Mouse (Mus musculus) CH12.LX (cell line): ENCODE results near the gene Lamtor4. TPM values are rescaled to one million over a fixed set of nuclear protein-coding genes. Genes with fewer than 3 reads are reported as not detected.

Experiments
- DNase-seq: peaks from one replicate; pipeline ENCODE4 v3.0.0-alpha.2; 2013; ENCODE audit errors: extremely low read depth
- H3K27ac ChIP-seq: 2 replicates; pipeline ENCODE4 v1.5.1; 2012; ENCODE audit warnings: low read depth, mild to moderate bottlenecking, control low read depth, moderate library complexity; ENCODE audit not compliant: insufficient read depth
- H3K27me3 ChIP-seq: replicated peaks from 2 replicates; pipeline ENCODE3; 2012; ENCODE audit warnings: inconsistent platforms
- H3K36me3 ChIP-seq, 2 experiments: replicated peaks in 1 of 2; 2 replicates each; pipeline versions ENCODE3 to v1.6.1; 2012; ENCODE audit warnings: inconsistent platforms in 1 of 2, low read length in 1 of 2, mild to moderate bottlenecking in 1 of 2, mixed read lengths in 1 of 2, moderate library complexity in 1 of 2; ENCODE audit not compliant: control insufficient read depth in 1 of 2, insufficient read depth in 1 of 2
- H3K4me1 ChIP-seq, 2 experiments: 2 replicates each; pipeline ENCODE4 v1.6.1; 2012; ENCODE audit warnings: inconsistent platforms in 1 of 2, moderate library complexity in 1 of 2; ENCODE audit not compliant: insufficient read depth in 2 of 2, control insufficient read depth in 1 of 2
- H3K4me2 ChIP-seq: 2 replicates; pipeline ENCODE4 v1.6.1; 2012; ENCODE audit warnings: low read depth, mild to moderate bottlenecking, control low read depth; ENCODE audit not compliant: poor library complexity, insufficient read depth, severe bottlenecking
- H3K4me3 ChIP-seq, 3 experiments: fragments of 150-350 bp in 1 of 3; sonication (generic) in 1 of 3; replicated peaks in 1 of 3; 2 replicates each; pipeline versions ENCODE3 to v1.5.1; 2011 to 2012; ENCODE audit warnings: low read depth in 2 of 3, low read length in 2 of 3, mild to moderate bottlenecking in 2 of 3, moderate library complexity in 2 of 3, control low read depth in 1 of 3, improper control_type of control experiment in 1 of 3, inconsistent platforms in 1 of 3, mixed read lengths in 1 of 3; ENCODE audit not compliant: poor library complexity in 1 of 3
- H3K79me2 ChIP-seq: replicated peaks from 2 replicates; pipeline ENCODE4 v1.6.1; 2012; ENCODE audit warnings: mild to moderate bottlenecking, moderate library complexity; ENCODE audit not compliant: control insufficient read depth, poor library complexity, insufficient read depth, severe bottlenecking; ENCODE audit errors: extremely low read depth
- H3K9ac ChIP-seq: 2 replicates; pipeline ENCODE4 v1.6.1; 2012; ENCODE audit warnings: low read depth, mild to moderate bottlenecking, control low read depth, moderate library complexity; ENCODE audit not compliant: insufficient read depth
- H3K9me3 ChIP-seq: replicated peaks from 2 replicates; pipeline ENCODE3; 2012; ENCODE audit warnings: low read length, inconsistent platforms, mixed read lengths
- BHLHE40 ChIP-seq: IDR thresholded peaks from 2 replicates; pipeline ENCODE4 v1.6.1; 2011; ENCODE audit warnings: mild to moderate bottlenecking, low read depth, low read length, improper control_type of control experiment
- CHD1 ChIP-seq: IDR thresholded peaks from 2 replicates; pipeline ENCODE4 v1.6.1; 2012; ENCODE audit warnings: low read depth, low read length, improper control_type of control experiment, inconsistent platforms
- CHD2 ChIP-seq: IDR thresholded peaks from 2 replicates; pipeline ENCODE4 v1.6.1; 2011; ENCODE audit warnings: low read length, improper control_type of control experiment
- CTCF ChIP-seq, 2 experiments: IDR thresholded peaks in 1 of 2; conservative IDR thresholded peaks in 1 of 2; 2 replicates each; pipeline ENCODE4 v1.5.1; 2011 to 2012; ENCODE audit warnings: low read depth in 2 of 2, low read length in 2 of 2, improper control_type of control experiment in 1 of 2, inconsistent platforms in 1 of 2, mild to moderate bottlenecking in 1 of 2, moderate library complexity in 1 of 2
- E2F4 ChIP-seq: IDR thresholded peaks from 2 replicates; pipeline ENCODE4 v1.6.1; 2011; ENCODE audit warnings: low read depth, low read length, improper control_type of control experiment; ENCODE audit not compliant: insufficient replicate concordance
- ELF1 ChIP-seq: IDR thresholded peaks from 2 replicates; pipeline ENCODE4 v1.6.1; 2014; ENCODE audit warnings: low read depth, mild to moderate bottlenecking, inconsistent platforms, low read length, improper control_type of control experiment
- EP300 ChIP-seq: IDR thresholded peaks from 2 replicates; pipeline ENCODE4 v1.6.1; 2011; ENCODE audit warnings: low read length, improper control_type of control experiment
- ETS1 ChIP-seq: conservative IDR thresholded peaks from 2 replicates; pipeline ENCODE4 v1.6.1; 2012; ENCODE audit warnings: low read depth, mild to moderate bottlenecking, inconsistent platforms, low read length, improper control_type of control experiment, moderate library complexity
- GABPA ChIP-seq: IDR thresholded peaks from 2 replicates; pipeline ENCODE4 v1.6.1; 2012; ENCODE audit warnings: low read depth, low read length, improper control_type of control experiment, inconsistent platforms; ENCODE audit not compliant: insufficient replicate concordance
- HCFC1 ChIP-seq: IDR thresholded peaks from 2 replicates; pipeline ENCODE4 v1.6.1; 2012; ENCODE audit warnings: low read depth, mild to moderate bottlenecking, inconsistent platforms, low read length, improper control_type of control experiment
- IRF4 ChIP-seq: IDR thresholded peaks from 2 replicates; pipeline ENCODE4 v1.6.1; 2014; ENCODE audit warnings: low read depth, mild to moderate bottlenecking, inconsistent platforms, low read length, improper control_type of control experiment
- JUN ChIP-seq: IDR thresholded peaks from 2 replicates; pipeline ENCODE4 v1.6.1; 2011; ENCODE audit warnings: low read depth, mild to moderate bottlenecking, low read length, improper control_type of control experiment, moderate library complexity; ENCODE audit not compliant: insufficient read depth
- JUND ChIP-seq: conservative IDR thresholded peaks from 2 replicates; pipeline ENCODE4 v1.6.1; 2011; ENCODE audit warnings: low read depth, low read length, improper control_type of control experiment
- KAT2A ChIP-seq: IDR thresholded peaks from 2 replicates; pipeline ENCODE4 v1.6.1; 2012; ENCODE audit warnings: low read length, improper control_type of control experiment, inconsistent platforms; ENCODE audit not compliant: insufficient replicate concordance
- MAFK ChIP-seq: IDR thresholded peaks from 2 replicates; pipeline ENCODE4 v1.6.1; 2011; ENCODE audit warnings: low read length, improper control_type of control experiment; ENCODE audit not compliant: insufficient replicate concordance
- MAX ChIP-seq: IDR thresholded peaks from 2 replicates; pipeline ENCODE4 v1.6.1; 2011; ENCODE audit warnings: low read length, improper control_type of control experiment
- MAZ ChIP-seq: IDR thresholded peaks from 2 replicates; pipeline ENCODE4 v1.6.1; 2012; ENCODE audit warnings: low read depth, mild to moderate bottlenecking, inconsistent platforms, low read length, improper control_type of control experiment, moderate library complexity
- MEF2A ChIP-seq: IDR thresholded peaks from 2 replicates; pipeline ENCODE4 v1.6.1; 2014; ENCODE audit warnings: low read depth, mild to moderate bottlenecking, inconsistent platforms, low read length, improper control_type of control experiment, borderline replicate concordance
- MXI1 ChIP-seq: IDR thresholded peaks from 2 replicates; pipeline ENCODE4 v1.6.1; 2011; ENCODE audit warnings: mild to moderate bottlenecking, low read depth, low read length, improper control_type of control experiment
- MYC ChIP-seq: IDR thresholded peaks from 2 replicates; pipeline ENCODE4 v1.6.1; 2011; ENCODE audit warnings: low read depth, mild to moderate bottlenecking, improper control_type of control experiment, low read length
- NELFE ChIP-seq: IDR thresholded peaks from 2 replicates; pipeline ENCODE4 v1.6.1; 2011; ENCODE audit warnings: low read depth, low read length, improper control_type of control experiment
- NRF1 ChIP-seq: IDR thresholded peaks from 2 replicates; pipeline ENCODE4 v1.6.1; 2014; ENCODE audit warnings: low read depth, mild to moderate bottlenecking, inconsistent platforms, low read length, improper control_type of control experiment, moderate library complexity
- PAX5 ChIP-seq: IDR thresholded peaks from 2 replicates; pipeline ENCODE4 v1.6.1; 2012; ENCODE audit warnings: low read length, inconsistent platforms, mixed read lengths
- POLR2A ChIP-seq: IDR thresholded peaks from 2 replicates; pipeline ENCODE4 v1.6.1; 2011; ENCODE audit warnings: low read depth, mild to moderate bottlenecking, improper control_type of control experiment, low read length
- POLR2AphosphoS2 ChIP-seq: IDR thresholded peaks from 2 replicates; pipeline ENCODE4 v1.6.1; 2011; ENCODE audit warnings: low read depth, low read length, improper control_type of control experiment
- RAD21 ChIP-seq: IDR thresholded peaks from 2 replicates; pipeline ENCODE4 v1.6.1; 2011; ENCODE audit warnings: low read depth, mild to moderate bottlenecking, low read length, improper control_type of control experiment, moderate library complexity
- RCOR1 ChIP-seq: conservative IDR thresholded peaks from 2 replicates; pipeline ENCODE4 v1.6.1; 2012; ENCODE audit warnings: low read depth, mild to moderate bottlenecking, inconsistent platforms, low read length, improper control_type of control experiment
- SIN3A ChIP-seq: IDR thresholded peaks from 2 replicates; pipeline ENCODE4 v1.6.1; 2012; ENCODE audit warnings: low read length, improper control_type of control experiment, inconsistent platforms
- SMC3 ChIP-seq: IDR thresholded peaks from 2 replicates; pipeline ENCODE4 v1.6.1; 2011; ENCODE audit warnings: low read depth, low read length, improper control_type of control experiment
- TBP ChIP-seq: conservative IDR thresholded peaks from 2 replicates; pipeline ENCODE4 v1.6.1; 2011; ENCODE audit warnings: low read depth, low read length, improper control_type of control experiment
- TCF12 ChIP-seq: IDR thresholded peaks from 2 replicates; pipeline ENCODE4 v1.6.1; 2014; ENCODE audit warnings: low read depth, mild to moderate bottlenecking, inconsistent platforms, low read length, improper control_type of control experiment
- UBTF ChIP-seq: IDR thresholded peaks from 2 replicates; pipeline ENCODE4 v1.6.1; 2012; ENCODE audit warnings: low read depth, mild to moderate bottlenecking, inconsistent platforms, low read length, improper control_type of control experiment, moderate library complexity
- USF1 ChIP-seq: IDR thresholded peaks from 2 replicates; pipeline ENCODE4 v1.6.1; 2014; ENCODE audit warnings: low read depth, mild to moderate bottlenecking, inconsistent platforms, low read length, improper control_type of control experiment
- USF2 ChIP-seq: conservative IDR thresholded peaks from 2 replicates; pipeline ENCODE4 v1.6.1; 2011; ENCODE audit warnings: low read depth, low read length, improper control_type of control experiment
- ZC3H11A ChIP-seq: IDR thresholded peaks from 2 replicates; pipeline ENCODE4 v1.6.1; 2012; ENCODE audit warnings: low read depth, mild to moderate bottlenecking, inconsistent platforms, low read length, improper control_type of control experiment
- ZKSCAN1 ChIP-seq: IDR thresholded peaks from 2 replicates; pipeline ENCODE4 v1.6.1; 2012; ENCODE audit warnings: low read depth, inconsistent platforms, low read length, improper control_type of control experiment, borderline replicate concordance
- ZMIZ1 ChIP-seq: IDR thresholded peaks from 2 replicates; pipeline ENCODE4 v1.6.1; 2012; ENCODE audit warnings: low read depth, mild to moderate bottlenecking, inconsistent platforms, low read length, improper control_type of control experiment
- ZNF384 ChIP-seq: IDR thresholded peaks from 2 replicates; pipeline ENCODE4 v1.6.1; 2012; ENCODE audit warnings: low read depth, low read length, improper control_type of control experiment, inconsistent platforms
- dilution Hi-C: fragments of 300-500 bp; cut with MboI; formaldehyde crosslinking; loops from 2 replicates; pipeline ENCODE4 v1.14.3; 2020; ENCODE audit warnings: low sequenced_read_pairs; ENCODE audit not compliant: extremely low pct_unique_long_range_greater_than_20kb, extremely low pct_ligation_motif_present
- in situ Hi-C: fragments of 300-500 bp; cut with MboI; formaldehyde crosslinking; loops from 3 replicates; pipeline ENCODE4 v1.14.3; 2019; ENCODE audit warnings: low sequenced_read_pairs, low pct_ligation_motif_present, low pct_unique_long_range_greater_than_20kb, mixed read lengths
- polyA plus RNA-seq: library from polyadenylated mRNA; unstranded; fragments of >175 nt; gene quantifications from 2 replicates; pipeline ENCODE4 v1.2.1, GENCODE M21; 2012; ENCODE audit warnings: low read depth; ENCODE audit not compliant: insufficient read length
- total RNA-seq, 2 experiments: library from RNA; depleted of rRNA; stranded (reverse); fragments of 300-350 nt in 1 of 2; fragments of >200 nt in 1 of 2; gene quantifications; 2 replicates each; pipeline ENCODE4 v1.2.3; 2012 to 2014

Lamtor4 gene
- 42.0 and 44.0 TPM in 2 replicates for total RNA-seq (2012; rRNA removed)
- 40.1 and 40.3 TPM in 2 replicates for total RNA-seq (2014; rRNA removed)
- polyA plus RNA-seq = 24.5 and 35.5 TPM in 2 replicates

- in situ Hi-C loops (no loop called here), dilution Hi-C loops (no loop called here)
- TF ChIP-seq MXI1 = peak; percentile 92
- peak in 1 of 2 experiments; percentile 37; a peak in 2 of 4 replicates for TF ChIP-seq CTCF (conservative IDR thresholded peaks at IDR 0.05 in 1 of 2, IDR thresholded peaks at IDR 0.05 in 1 of 2; ENCODE audit: low read depth in 2 of 2, low read length in 2 of 2)
- peak; percentile 80 for TF ChIP-seq TBP
- TF ChIP-seq MYC = peak; percentile 93
- TF ChIP-seq CHD1 = 0 out of 2 replicates have a peak, but pooled peaks have one; percentile 31
- peak; percentile 96 for TF ChIP-seq NELFE
- TF ChIP-seq ZC3H11A = no peak
- no peak for TF ChIP-seq ZKSCAN1
- TF ChIP-seq EP300 = no peak
- TF ChIP-seq CHD2 = peak; percentile 93
- TF ChIP-seq SMC3 = no peak
- no peak for TF ChIP-seq E2F4
- no peak for TF ChIP-seq PAX5
- TF ChIP-seq ZNF384 = no peak
- peak; percentile 94 for TF ChIP-seq SIN3A
- peak; percentile 88 for TF ChIP-seq TCF12
- TF ChIP-seq USF1 = peak; percentile 92
- peak; percentile 70; the same call in 1 of the 2 replicates for TF ChIP-seq KAT2A
- TF ChIP-seq HCFC1 = peak; percentile 78
- peak; percentile 87 for TF ChIP-seq MAX
- peak; percentile 77 for TF ChIP-seq MAFK
- no peak for TF ChIP-seq MAZ
- TF ChIP-seq ELF1 = peak; percentile 92
- no peak; the same call in 1 of the 2 replicates for TF ChIP-seq MEF2A
- peak; percentile 41 for TF ChIP-seq IRF4
- TF ChIP-seq RCOR1 = peak; percentile 26; the same call in 1 of the 2 replicates
- peak; percentile 37 for TF ChIP-seq RAD21
- TF ChIP-seq UBTF = no peak
- TF ChIP-seq JUND = no peak
- TF ChIP-seq JUN = no peak
- TF ChIP-seq POLR2AphosphoS2 = peak; percentile 94
- peak; percentile 81 for TF ChIP-seq ZMIZ1
- TF ChIP-seq POLR2A = peak; percentile 93
- TF ChIP-seq GABPA = no peak
- TF ChIP-seq USF2 = peak; percentile 86
- TF ChIP-seq BHLHE40 = peak; percentile 94
- peak; percentile 90 for TF ChIP-seq ETS1
- TF ChIP-seq NRF1 = peak; percentile 95
- TF ChIP-seq, all 38 proteins: peak for 25
- Histone ChIP-seq H3K9me3 (peaks cover 2% of the 10 kb centered on the region), H3K9ac (peak within 1 kb of the TSS; percentile 77), H3K27ac (peak within 1 kb of the TSS; percentile 23; the same call in 1 of the 2 replicates), H3K27me3 (no peaks in the 10 kb centered on the region), H3K36me3 (peaks cover 23 to 36% of the 10 kb centered on the region in 2 experiments), H3K4me2 (peak within 1 kb of the TSS; percentile 98), H3K4me1 (peaks cover 7 to 45% of the 10 kb centered on the region in 2 experiments; a peak in 3 of 4 replicates), H3K79me2 (no peaks in the 10 kb centered on the region), H3K4me3 (peak within 1 kb of the TSS; percentile 64 to 88 (median 81))
- DNase-seq = peak; percentile 97
These were observed at the start of gene Lamtor4 for GRCm38 (mm10) chr5:138255353-138256093. Lamtor4 (plus strand) TSS chr5:138255482.
